19 mouse cellular contexts compared by ENCODE assay signal in genomic region chr2:12424374-12424773, GRCm38 (mm10). TPM values are rescaled to one million over a fixed set of nuclear protein-coding genes. Genes with fewer than 3 reads are reported as not detected.
A peak's percentile ranks its signal among the peaks of the same experiment; 100 is the strongest.
DNase-seq lines count a peak whose midpoint lies in the region; ATAC-seq and TF ChIP-seq lines count a peak whose summit lies in the region.
"Had no signal": no experiment of that assay in that cellular context is flagged by ENCODE, and none has a peak within 500 bp of the region (broad histone marks: within the 10 kb centered on the region; RNA-seq: fewer than 3 reads in every experiment).

No protein-coding gene starts in this region.

- H3K4me1 ChIP-seq in CH12.LX (ENCODE audit: control insufficient read depth in 1 of 2, insufficient read depth in 2 of 2): peaks cover 0 to 5% of the 10 kb centered on the region in 2 experiments; a peak in 1 of 4 replicates
- no peaks in the 10 kb centered on the region for H3K4me1 ChIP-seq in forebrain, embryonic 15.5 days
- H3K4me1 ChIP-seq: embryonic facial prominence, embryonic 12.5 days; hindbrain, embryonic 10.5 days had no signal

- TF ChIP-seq RAD21 in CH12.LX (IDR thresholded peaks at IDR 0.05; ENCODE audit: low read depth, low read length): no peak

- in situ Hi-C loops in CH12.LX (cut with MboI; ENCODE audit: low pct_ligation_motif_present, low pct_unique_long_range_greater_than_20kb, low sequenced_read_pairs): no loop called here

- H3K4me2 ChIP-seq in CH12.LX (ENCODE audit: insufficient read depth, low read depth, poor library complexity, severe bottlenecking): no peak overlapping the region
- H3K4me2 ChIP-seq in forebrain, embryonic 15.5 days (replicated peaks): no peak overlapping the region
- H3K4me2 ChIP-seq: embryonic facial prominence, embryonic 12.5 days; heart, embryonic 11.5 days; hindbrain, embryonic 14.5 days had no signal

- TF ChIP-seq POLR2A in CH12.LX (IDR thresholded peaks at IDR 0.05; ENCODE audit: low read depth, low read length): no peak

- ATAC-seq in forebrain, embryonic 15.5 days (replicated peaks): no peak
- ATAC-seq: forebrain, embryonic 16.5 days; intestine, postnatal 0 days had no signal

- dilution Hi-C loops in CH12.LX (cut with MboI; ENCODE audit: extremely low pct_ligation_motif_present, extremely low pct_unique_long_range_greater_than_20kb, low sequenced_read_pairs): no loop called here

- no peak overlapping the region for H3K9ac ChIP-seq in CH12.LX (ENCODE audit: insufficient read depth, low read depth)
- no peak overlapping the region for H3K9ac ChIP-seq in forebrain, embryonic 15.5 days (replicated peaks)
- H3K9ac ChIP-seq: embryonic facial prominence, embryonic 12.5 days; hindbrain, embryonic 14.5 days had no signal

- WGBS in forebrain, embryonic 15.5 days: 84% methylated on average over 3 of the region's 3 CpGs

- H3K36me3 ChIP-seq in CH12.LX (replicated peaks in 1 of 2; ENCODE audit: control insufficient read depth in 1 of 2, insufficient read depth in 1 of 2, low read length in 1 of 2): no peaks in the 10 kb centered on the region
- H3K36me3 ChIP-seq in forebrain, embryonic 15.5 days: no peaks in the 10 kb centered on the region
- H3K36me3 ChIP-seq: embryonic facial prominence, embryonic 12.5 days; hindbrain, embryonic 10.5 days had no signal

- no peak overlapping the region for H3K4me3 ChIP-seq in CH12.LX (replicated peaks in 1 of 3; ENCODE audit: low read depth in 2 of 3, low read length in 2 of 3, poor library complexity in 1 of 3)
- H3K4me3 ChIP-seq in forebrain, embryonic 15.5 days: no peak overlapping the region
- H3K4me3 ChIP-seq: embryonic facial prominence, embryonic 12.5 days; heart, adult 2 months; hindbrain, embryonic 10.5 days had no signal

- H3K9me3 ChIP-seq in CH12.LX (replicated peaks; ENCODE audit: low read length): no peaks in the 10 kb centered on the region
- H3K9me3 ChIP-seq in forebrain, embryonic 15.5 days: no peaks in the 10 kb centered on the region
- H3K9me3 ChIP-seq: embryonic facial prominence, embryonic 12.5 days; hindbrain, embryonic 10.5 days had no signal

- peak; percentile 54 for TF ChIP-seq EP300 in CH12.LX (IDR thresholded peaks at IDR 0.05; ENCODE audit: low read length)

- H3K27ac ChIP-seq in CH12.LX (ENCODE audit: insufficient read depth, low read depth): no peak overlapping the region
- H3K27ac ChIP-seq in forebrain, embryonic 15.5 days (replicated peaks): no peak overlapping the region
- H3K27ac ChIP-seq: embryonic facial prominence, embryonic 12.5 days; heart, adult 2 months; hindbrain, embryonic 10.5 days; hindbrain, embryonic 14.5 days had no signal

- H3K79me2 ChIP-seq in CH12.LX (replicated peaks; ENCODE audit: control insufficient read depth, extremely low read depth, insufficient read depth, poor library complexity, severe bottlenecking): no peaks in the 10 kb centered on the region

- no peaks in the 10 kb centered on the region for H3K27me3 ChIP-seq in CH12.LX (replicated peaks)
- H3K27me3 ChIP-seq in forebrain, embryonic 15.5 days: no peaks in the 10 kb centered on the region
- H3K27me3 ChIP-seq: embryonic facial prominence, embryonic 12.5 days had no signal

- DNase-seq in 416B (ENCODE audit: low read depth) (peak; percentile 84), CH12.LX (ENCODE audit: extremely low read depth) (peak; percentile 43)
- peak; percentile 62 for DNase-seq in induced T-regulatory cell, adult 2 months (ENCODE audit: low read depth)
- no peak for DNase-seq in layer of hippocampus, postnatal 14 days (ENCODE audit: low spot score in 2 of 2)
- no peak for DNase-seq in adrenal gland, adult (ENCODE audit: inconsistent age in 2 of 2, low spot score in 1 of 2)
- DNase-seq: adrenal gland, postnatal 10 days; cerebellum, adult 11 months; cerebellum, adult 8-10 months; cerebellum, postnatal 14 days; embryo, embryonic 11 days; gastrocnemius, postnatal 10 days; heart, adult 2 months had no signal

- TF ChIP-seq CTCF in CH12.LX (conservative IDR thresholded peaks at IDR 0.05 in 1 of 2, IDR thresholded peaks at IDR 0.05 in 1 of 2; ENCODE audit: low read depth in 2 of 2, low read length in 2 of 2): no peak

TF ChIP-seq in CH12.LX, 34 proteins besides CTCF, POLR2A, EP300 and RAD21:
- TF ChIP-seq KAT2A (IDR thresholded peaks at IDR 0.05; ENCODE audit: insufficient replicate concordance, low read length) (no peak), MXI1 (IDR thresholded peaks at IDR 0.05; ENCODE audit: low read depth, low read length) (no peak), MEF2A (IDR thresholded peaks at IDR 0.05; ENCODE audit: borderline replicate concordance, low read depth, low read length) (0 out of 2 replicates have a peak, but pooled peaks have one; percentile 19), MAX (IDR thresholded peaks at IDR 0.05; ENCODE audit: low read length) (no peak), ZKSCAN1 (IDR thresholded peaks at IDR 0.05; ENCODE audit: borderline replicate concordance, low read depth, low read length) (no peak), JUN (IDR thresholded peaks at IDR 0.05; ENCODE audit: insufficient read depth, low read depth, low read length) (no peak), ZMIZ1 (IDR thresholded peaks at IDR 0.05; ENCODE audit: low read depth, low read length) (no peak), NELFE (IDR thresholded peaks at IDR 0.05; ENCODE audit: low read depth, low read length) (no peak), PAX5 (IDR thresholded peaks at IDR 0.05; ENCODE audit: low read length) (no peak), NRF1 (IDR thresholded peaks at IDR 0.05; ENCODE audit: low read depth, low read length) (no peak), IRF4 (IDR thresholded peaks at IDR 0.05; ENCODE audit: low read depth, low read length) (peak; percentile 27; the same call in 1 of the 2 replicates), BHLHE40 (IDR thresholded peaks at IDR 0.05; ENCODE audit: low read depth, low read length) (0 out of 2 replicates have a peak, but pooled peaks have one; percentile 10), ETS1 (conservative IDR thresholded peaks at IDR 0.05; ENCODE audit: low read depth, low read length) (peak; percentile 15; the same call in 1 of the 2 replicates), MAZ (IDR thresholded peaks at IDR 0.05; ENCODE audit: low read depth, low read length) (no peak), USF1 (IDR thresholded peaks at IDR 0.05; ENCODE audit: low read depth, low read length) (no peak), ZNF384 (IDR thresholded peaks at IDR 0.05; ENCODE audit: low read depth, low read length) (peak; percentile 89), HCFC1 (IDR thresholded peaks at IDR 0.05; ENCODE audit: low read depth, low read length) (no peak), MYC (IDR thresholded peaks at IDR 0.05; ENCODE audit: low read depth, low read length) (no peak), CHD2 (IDR thresholded peaks at IDR 0.05; ENCODE audit: low read length) (no peak)

RNA-seq across cellular contexts. Expression of gene Mindy3, which starts 5.1 kb away (rescaled TPM):
- total RNA-seq in CH12.LX (2012; rRNA removed) (20.6 and 20.7 TPM in 2 replicates), CH12.LX (2014; rRNA removed) (33.8 and 38.2 TPM in 2 replicates)
- polyA plus RNA-seq in CH12.LX (2012; ENCODE audit: insufficient read length, low read depth): 32.5 and 43.7 TPM in 2 replicates
- total RNA-seq in layer of hippocampus, postnatal 14 days (2021): 10 to 100 TPM; 94.8 to 99.8 TPM
- 41.2 and 45.0 TPM in 2 replicates for polyA plus RNA-seq in forebrain, embryonic 15.5 days (2015; fragmentation: Nextera tagmentation; extraction: Ambion mirVana)

Comparison
In these comparisons a context has a peak if more than half of its experiments do, and no peak if none do; other contexts are left out.
1. DNase-seq: peak in 416B (single experiment), CH12.LX (single experiment) and induced T-regulatory cell, adult 2 months (single experiment); none in layer of hippocampus, postnatal 14 days (0 of 2) and adrenal gland, adult (0 of 2).